ENCODE assay signal across 19 mouse cellular contexts in genomic region chr13:32382227-32383010, GRCm38 (mm10). TPM values are rescaled to one million over a fixed set of nuclear protein-coding genes. Genes with fewer than 3 reads are reported as not detected.
DNase-seq lines count a peak whose midpoint lies in the region; ATAC-seq and TF ChIP-seq lines count a peak whose summit lies in the region.
"Had no signal": no experiment of that assay in that cellular context is flagged by ENCODE, and none has a peak within 500 bp of the region (broad histone marks: within the 10 kb centered on the region; RNA-seq: fewer than 3 reads in every experiment).

No protein-coding gene starts in this region.

- ATAC-seq in intestine, embryonic 15.5 days, result peak; percentile 96
- peak; percentile 88 for ATAC-seq in stomach, postnatal 0 days (ENCODE audit: low FRiP score, low TSS enrichment)
- no peak for ATAC-seq in heart, embryonic 11.5 days (replicated peaks; ENCODE audit: insufficient number of reproducible peaks, low FRiP score, low TSS enrichment)
- ATAC-seq: forebrain, embryonic 16.5 days had no signal

- peak overlapping the region; percentile 80 for H3K27ac ChIP-seq in intestine, embryonic 15.5 days
- H3K27ac ChIP-seq in small intestine, adult 2 months (ENCODE audit: insufficient read depth, low read depth, low read length), result peak overlapping the region; percentile 87
- 0 out of 2 replicates have a peak overlapping the region, but pooled peaks have one; percentile 40 for H3K27ac ChIP-seq in stomach, postnatal 0 days (replicated peaks)
- no peak overlapping the region for H3K27ac ChIP-seq in heart, embryonic 11.5 days (ENCODE audit: low read depth, low read length)
- H3K27ac ChIP-seq: embryonic facial prominence, embryonic 13.5 days; forebrain, embryonic 12.5 days; heart, adult 2 months had no signal

- TF ChIP-seq POLR2A in small intestine, adult 2 months (IDR thresholded peaks at IDR 0.05; ENCODE audit: low read depth, low read length), result no peak

- 41% methylated on average over 6 of the region's 6 CpGs for WGBS in intestine, embryonic 15.5 days
- 26% methylated on average over 6 of the region's 6 CpGs for WGBS in small intestine, adult 2 months
- 47% methylated on average over 6 of the region's 6 CpGs for WGBS in stomach, postnatal 0 days
- 71% methylated on average over 6 of the region's 6 CpGs for WGBS in heart, embryonic 11.5 days (ENCODE audit: insufficient replicate concordance)

- no peak overlapping the region for H3K4me3 ChIP-seq in intestine, embryonic 15.5 days (replicated peaks)
- H3K4me3 ChIP-seq in small intestine, adult 2 months (ENCODE audit: low read depth, low read length), result no peak overlapping the region
- no peak overlapping the region for H3K4me3 ChIP-seq in stomach, postnatal 0 days (ENCODE audit: low read depth, low read length)
- no peak overlapping the region for H3K4me3 ChIP-seq in heart, embryonic 11.5 days (ENCODE audit: low read depth, low read length)
- H3K4me3 ChIP-seq: embryonic facial prominence, embryonic 13.5 days; forebrain, embryonic 12.5 days; heart, adult 2 months; heart, embryonic 12.5 days had no signal

- no peaks in the 10 kb centered on the region for H3K36me3 ChIP-seq in intestine, embryonic 15.5 days
- H3K36me3 ChIP-seq in small intestine, adult 2 months (ENCODE audit: control insufficient read depth, insufficient read depth, low read length), result no peaks in the 10 kb centered on the region
- no peaks in the 10 kb centered on the region for H3K36me3 ChIP-seq in stomach, postnatal 0 days (ENCODE audit: control insufficient read depth, insufficient read depth, low read length)
- no peaks in the 10 kb centered on the region for H3K36me3 ChIP-seq in heart, embryonic 11.5 days (ENCODE audit: control insufficient read depth, insufficient read depth, low read length)
- H3K36me3 ChIP-seq: embryonic facial prominence, embryonic 13.5 days; forebrain, embryonic 12.5 days; heart, embryonic 12.5 days had no signal

- TF ChIP-seq EP300 in stomach, postnatal 0 days (optimal IDR thresholded peaks at IDR 0.05), result no peak

- no peak overlapping the region for H3K9ac ChIP-seq in intestine, embryonic 15.5 days
- no peak overlapping the region for H3K9ac ChIP-seq in stomach, postnatal 0 days (ENCODE audit: low read length)
- no peak overlapping the region for H3K9ac ChIP-seq in heart, embryonic 11.5 days (ENCODE audit: low read depth, low read length)
- H3K9ac ChIP-seq: embryonic facial prominence, embryonic 13.5 days; forebrain, embryonic 12.5 days; heart, embryonic 12.5 days had no signal

- DNase-seq in Muller cell, postnatal 12 days (ENCODE audit: inconsistent ontology term), result peak; percentile 40
- DNase-seq in stomach, postnatal 0 days (ENCODE audit: low spot score), result peak; percentile 40
- DNase-seq in right cerebral cortex, adult 2 months (ENCODE audit: low spot score in 2 of 2), result no peak
- DNase-seq: adrenal gland, adult 2 months; adrenal gland, postnatal 25 days; cerebellum, adult 18-20 months; cerebellum, adult 9-11 months; cerebellum, postnatal 36 days; gastrocnemius, postnatal 14 days; heart, adult 2 months; heart, postnatal 36 days had no signal

- no peaks in the 10 kb centered on the region for H3K27me3 ChIP-seq in intestine, embryonic 15.5 days (replicated peaks)
- H3K27me3 ChIP-seq in small intestine, adult 2 months (ENCODE audit: control insufficient read depth, insufficient read depth, low read length), result no peaks in the 10 kb centered on the region
- no peaks in the 10 kb centered on the region for H3K27me3 ChIP-seq in stomach, postnatal 0 days (ENCODE audit: control insufficient read depth, insufficient read depth, low read length)
- no peaks in the 10 kb centered on the region for H3K27me3 ChIP-seq in heart, embryonic 11.5 days (ENCODE audit: control insufficient read depth, insufficient read depth, low read length)
- H3K27me3 ChIP-seq: CH12.LX; embryonic facial prominence, embryonic 13.5 days; forebrain, embryonic 12.5 days; heart, embryonic 12.5 days had no signal

- peak overlapping the region; percentile 33 for H3K4me2 ChIP-seq in intestine, embryonic 15.5 days (replicated peaks)
- H3K4me2 ChIP-seq in stomach, postnatal 0 days (replicated peaks; ENCODE audit: low read depth), result no peak overlapping the region
- no peak overlapping the region for H3K4me2 ChIP-seq in heart, embryonic 11.5 days
- H3K4me2 ChIP-seq: embryonic facial prominence, embryonic 13.5 days; forebrain, embryonic 12.5 days; heart, embryonic 12.5 days had no signal

- TF ChIP-seq CTCF in small intestine, adult 2 months (IDR thresholded peaks at IDR 0.05; ENCODE audit: extremely low read depth, insufficient read length, insufficient replicate concordance, low read depth, low read length), result no peak
- TF ChIP-seq CTCF in stomach, postnatal 0 days (IDR thresholded peaks at IDR 0.05; ENCODE audit: low read depth), result no peak

- no peaks in the 10 kb centered on the region for H3K4me1 ChIP-seq in intestine, embryonic 15.5 days (replicated peaks)
- H3K4me1 ChIP-seq in small intestine, adult 2 months (ENCODE audit: control insufficient read depth, insufficient read depth, insufficient read length, low read length), result peaks cover 3% of the 10 kb centered on the region; the same call in 1 of the 2 replicates
- H3K4me1 ChIP-seq in stomach, postnatal 0 days (replicated peaks; ENCODE audit: control insufficient read depth, insufficient read depth), result no peaks in the 10 kb centered on the region
- no peaks in the 10 kb centered on the region for H3K4me1 ChIP-seq in heart, embryonic 11.5 days (ENCODE audit: control insufficient read depth, insufficient read depth, low read length)
- H3K4me1 ChIP-seq: embryonic facial prominence, embryonic 13.5 days; forebrain, embryonic 12.5 days had no signal

- H3K9me3 ChIP-seq in intestine, embryonic 15.5 days, result no peaks in the 10 kb centered on the region
- no peaks in the 10 kb centered on the region for H3K9me3 ChIP-seq in stomach, postnatal 0 days (ENCODE audit: control insufficient read depth, low read length)
- no peaks in the 10 kb centered on the region for H3K9me3 ChIP-seq in heart, embryonic 11.5 days (replicated peaks; ENCODE audit: control insufficient read depth, low read length)
- H3K9me3 ChIP-seq: embryonic facial prominence, embryonic 13.5 days; forebrain, embryonic 12.5 days; heart, embryonic 12.5 days had no signal

RNA-seq across cellular contexts. Expression of gene Gmds, which starts 43.9 kb away (rescaled TPM):
- 170 and 177 TPM in 2 replicates for polyA plus RNA-seq in intestine, embryonic 15.5 days (2015; fragmentation: Nextera tagmentation; extraction: Ambion mirVana)
- polyA plus RNA-seq in small intestine, adult 2 months (2012; rRNA removed), result 205 and 230 TPM in 2 replicates
- 101 and 102 TPM in 2 replicates for polyA plus RNA-seq in stomach, postnatal 0 days (2015; fragmentation: Nextera tagmentation; extraction: Ambion mirVana)
- polyA plus RNA-seq in heart, embryonic 11.5 days (2014; fragmentation: Nextera tagmentation; extraction: Ambion mirVana), result 29.0 and 31.3 TPM in 2 replicates

Comparison
In these comparisons a context has a peak if more than half of its experiments do, and no peak if none do; other contexts are left out.
1. DNase-seq: peak in Muller cell, postnatal 12 days (single experiment) and stomach, postnatal 0 days (single experiment); none in right cerebral cortex, adult 2 months (0 of 2).